Mouse (Mus musculus) embryonic facial prominence, embryonic 14.5 days (tissue): ENCODE data around the gene Cotl1. TPM values are rescaled to one million over a fixed set of nuclear protein-coding genes. Genes with fewer than 3 reads are reported as not detected.

ENCODE experiments used
- ATAC-seq: fragments of 200-750 bp; cut with Nextera tagmentation; 2 replicates; pipeline ENCODE4 v1.8.0; 2017; ENCODE audit warnings: low read depth, moderate number of reproducible peaks, moderate TSS enrichment
- DNase-seq: peaks from one replicate; pipeline ENCODE4 v3.0.0-alpha.2; 2015; ENCODE audit warnings: low spot score
- H3K27ac ChIP-seq: fragments of 300-500 bp; sonication (generic); replicated peaks from 2 replicates; pipeline ENCODE4 v1.5.1; 2014; ENCODE audit warnings: low read depth, mild to moderate bottlenecking, low read length, moderate library complexity
- H3K27me3 ChIP-seq: fragments of 300-500 bp; sonication (generic); replicated peaks from 2 replicates; pipeline ENCODE4 v1.6.1; 2014; ENCODE audit warnings: low read length; ENCODE audit not compliant: control insufficient read depth, insufficient read depth
- H3K36me3 ChIP-seq: fragments of 300-500 bp; sonication (generic); 2 replicates; pipeline ENCODE4 v1.6.1; 2014; ENCODE audit warnings: low read length, mixed read lengths; ENCODE audit not compliant: control insufficient read depth, insufficient read depth
- H3K4me1 ChIP-seq: fragments of 300-500 bp; sonication (generic); 2 replicates; pipeline ENCODE4 v1.6.1; 2014; ENCODE audit warnings: antibody characterized with exemption, low read length; ENCODE audit not compliant: control insufficient read depth, insufficient read depth
- H3K4me2 ChIP-seq: fragments of 300-500 bp; sonication (generic); 2 replicates; pipeline ENCODE4 v1.6.1; 2014; ENCODE audit warnings: low read depth, mild to moderate bottlenecking, low read length, moderate library complexity, mixed read lengths
- H3K4me3 ChIP-seq: fragments of 300-500 bp; sonication (generic); 2 replicates; pipeline ENCODE4 v1.5.1; 2014; ENCODE audit warnings: low read depth, mild to moderate bottlenecking, low read length
- H3K9ac ChIP-seq: fragments of 300-500 bp; sonication (generic); 2 replicates; pipeline ENCODE4 v1.6.1; 2014; ENCODE audit warnings: low read depth, mild to moderate bottlenecking, low read length, moderate library complexity, mixed read lengths
- H3K9me3 ChIP-seq: fragments of 300-500 bp; sonication (generic); 2 replicates; pipeline ENCODE4 v1.6.1; 2016; ENCODE audit warnings: low read length; ENCODE audit not compliant: control insufficient read depth
- WGBS: fragments of 180-500 bp; shearing (Covaris S2); extraction: QIAGEN DNeasy Blood & Tissue Kit; methylation state at CpG from one replicate; pipeline ENCODE4 v1.1.7; 2014; 5-methylcytosine and 5-hydroxymethylcytosine counted together
- polyA plus RNA-seq: library from polyadenylated mRNA; unstranded; fragments of >200 nt; fragmentation: Nextera tagmentation; extraction: Ambion mirVana; gene quantifications from 2 replicates; pipeline ENCODE4 v1.2.1, GENCODE M21; 2014

Cotl1 gene
- polyA plus RNA-seq, 1 experiment from 2014 or later = 255 TPM

DNA sequence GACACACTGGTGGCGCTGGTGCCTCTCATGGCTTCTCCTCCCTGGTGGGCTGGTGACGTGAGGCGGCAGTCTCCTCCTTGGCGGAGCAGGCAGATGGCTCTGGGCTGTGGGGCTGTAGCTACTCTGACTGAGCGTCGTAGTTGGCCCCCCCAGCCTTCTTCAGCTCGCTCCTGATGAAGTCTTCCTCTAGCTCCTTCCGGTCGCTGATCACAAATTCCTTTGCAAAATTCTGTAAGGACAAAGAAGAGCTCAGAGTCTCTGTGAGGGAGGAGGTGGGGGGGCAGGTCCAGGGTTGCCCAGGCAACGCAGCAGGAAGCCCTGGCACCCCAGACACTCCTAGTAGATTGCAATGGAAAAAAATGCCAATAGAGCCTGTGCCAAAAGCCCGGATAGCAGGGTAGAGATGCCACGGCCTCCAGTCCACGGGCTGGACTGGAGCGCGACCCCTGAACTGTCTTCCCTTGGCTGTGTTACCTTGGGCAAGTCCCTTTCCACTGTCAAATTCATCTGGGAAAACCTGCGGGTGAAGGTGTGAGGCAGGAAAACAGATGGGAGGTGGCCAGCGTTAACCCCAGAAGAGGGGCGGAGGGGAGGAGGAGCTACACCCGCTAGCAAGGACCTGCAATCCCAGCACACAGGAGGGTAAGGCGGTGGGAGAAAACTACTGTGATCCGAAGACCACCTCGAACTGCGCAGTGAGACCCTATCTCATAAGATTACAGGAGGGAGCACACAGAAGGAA, 30.0 kb downstream of the Cotl1 start:
- no peak for ATAC-seq
- no peaks in the 10 kb centered on the region for H3K9me3 ChIP-seq
- H3K36me3 ChIP-seq = peaks cover 14% of the 10 kb centered on the region; the same call in 1 of the 2 replicates
- peaks cover 17% of the 10 kb centered on the region for H3K4me1 ChIP-seq
- H3K27ac ChIP-seq = no peak overlapping the region
- H3K4me3 ChIP-seq = no peak overlapping the region
- H3K27me3 ChIP-seq = no peaks in the 10 kb centered on the region
- H3K4me2 ChIP-seq = no peak overlapping the region
- no peak overlapping the region for H3K9ac ChIP-seq
- DNase-seq = no peak
- 79% methylated on average over 19 of the region's 23 CpGs for WGBS

DNA sequence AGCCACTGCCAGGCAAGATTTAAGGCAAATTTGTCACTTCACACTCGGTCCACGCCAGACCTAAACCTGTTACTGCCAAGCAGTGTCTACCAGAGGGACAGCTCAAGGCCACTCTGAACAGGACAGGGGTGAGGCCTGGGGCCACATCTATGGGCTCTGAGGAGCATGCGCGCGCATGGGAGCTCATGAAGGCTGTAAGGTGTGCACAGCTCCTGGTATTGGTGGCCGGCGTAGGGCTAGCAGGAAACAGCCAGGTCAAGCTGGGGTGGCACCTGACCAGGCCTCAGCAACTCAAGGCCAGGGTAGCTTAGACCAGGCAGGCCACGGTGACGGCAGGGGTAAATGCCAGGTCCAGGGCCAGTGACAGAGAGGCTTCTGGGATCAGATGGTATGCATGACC, 30.7 kb downstream of the Cotl1 start:
- H3K9me3 ChIP-seq = no peaks in the 10 kb centered on the region
- H3K27me3 ChIP-seq = no peaks in the 10 kb centered on the region
- H3K9ac ChIP-seq = no peak overlapping the region
- no peak overlapping the region for H3K4me3 ChIP-seq
- peaks cover 17% of the 10 kb centered on the region for H3K4me1 ChIP-seq
- peaks cover 14% of the 10 kb centered on the region; the same call in 1 of the 2 replicates for H3K36me3 ChIP-seq
- no peak overlapping the region for H3K27ac ChIP-seq
- ATAC-seq (no peak), DNase-seq (no peak)
- 92% methylated on average over 9 of the region's 9 CpGs for WGBS
- H3K4me2 ChIP-seq = no peak overlapping the region

DNA sequence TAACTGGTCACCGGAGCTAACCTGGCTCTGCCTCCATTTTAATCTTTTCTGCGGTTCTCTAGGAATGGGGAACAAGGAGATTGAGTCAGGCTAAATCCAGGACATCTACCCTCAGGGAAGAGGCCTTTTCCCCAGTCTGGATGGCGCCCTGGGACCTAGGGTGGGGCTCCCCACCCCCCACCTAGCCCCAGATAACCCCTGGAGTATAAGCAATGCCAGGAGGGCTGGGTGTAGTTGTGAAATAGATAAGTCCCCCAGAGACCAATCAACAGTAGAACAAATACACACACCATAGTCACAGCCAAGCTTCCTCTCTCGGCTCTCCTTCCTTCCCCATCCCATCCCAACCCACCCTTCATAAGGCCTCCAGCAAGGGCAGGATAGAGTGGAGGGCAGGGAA, 32.7 kb downstream of the Cotl1 start:
- whole genome bisulfite sequencing = 85% methylated on average over 4 of the region's 4 CpGs
- no peak overlapping the region for H3K9ac ChIP-seq
- H3K9me3 ChIP-seq = no peaks in the 10 kb centered on the region
- ATAC-seq (0 out of 2 replicates have a peak, but pooled peaks have one; percentile 12), DNase-seq (no peak)
- no peak overlapping the region for H3K4me2 ChIP-seq
- no peak overlapping the region for H3K27ac ChIP-seq
- no peak overlapping the region for H3K4me3 ChIP-seq
- H3K36me3 ChIP-seq = peaks cover 14% of the 10 kb centered on the region; the same call in 1 of the 2 replicates
- no peaks in the 10 kb centered on the region for H3K27me3 ChIP-seq
- 0 out of 2 replicates have a peak, but pooled peaks cover 4% of the 10 kb centered on the region for H3K4me1 ChIP-seq

DNA sequence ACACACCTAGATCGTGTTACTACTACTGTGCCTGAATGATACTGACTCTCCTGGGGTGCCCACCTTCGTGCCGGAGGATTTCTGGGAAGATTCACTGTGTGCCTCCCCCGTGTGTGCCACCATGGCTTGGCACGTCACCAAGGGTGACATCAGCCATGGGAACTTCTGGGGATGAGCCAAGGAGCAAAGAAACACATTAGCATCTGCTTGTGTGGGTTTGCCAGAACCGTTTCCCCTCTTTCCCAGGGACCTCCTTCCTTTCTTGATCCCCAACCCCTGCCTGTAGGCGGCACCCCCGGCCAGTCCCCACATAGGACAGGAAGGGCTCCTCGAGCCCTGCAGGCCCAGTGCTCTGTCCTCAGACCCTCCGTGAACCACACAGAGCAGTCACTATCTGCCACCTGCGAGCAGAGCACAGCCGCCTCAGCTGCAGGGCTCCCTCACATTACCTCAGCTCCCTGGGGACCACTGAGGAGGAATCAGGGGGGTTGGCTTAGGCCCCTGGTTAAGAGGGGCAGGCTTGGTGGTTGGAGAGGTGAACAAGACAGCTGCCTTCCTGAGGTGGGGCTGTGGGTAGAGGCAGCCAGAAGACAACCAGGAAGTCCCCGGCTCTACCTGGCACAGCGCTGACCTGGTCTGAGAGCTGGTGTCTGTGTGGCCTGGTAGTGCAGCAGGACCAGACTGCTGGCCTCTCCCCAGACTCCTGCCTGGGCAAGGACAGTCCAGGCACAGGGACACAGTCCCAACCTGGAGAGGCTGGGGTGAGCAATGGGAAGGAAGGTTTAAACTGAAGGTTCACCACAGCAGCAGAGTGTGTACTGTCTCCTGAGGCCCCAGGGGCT, 33.7 kb downstream of the Cotl1 start:
- Histone ChIP-seq H3K4me1 (0 out of 2 replicates have a peak, but pooled peaks cover 4% of the 10 kb centered on the region), H3K36me3 (peaks cover 14% of the 10 kb centered on the region; the same call in 1 of the 2 replicates), H3K9me3 (no peaks in the 10 kb centered on the region), H3K4me3 (no peak overlapping the region), H3K27ac (0 out of 2 replicates have a peak overlapping the region, but pooled peaks have one; percentile 15), H3K4me2 (no peak overlapping the region), H3K9ac (no peak overlapping the region), H3K27me3 (no peaks in the 10 kb centered on the region)
- DNase-seq = no peak
- ATAC-seq = peak; percentile 56
- WGBS = 63% methylated on average over 14 of the region's 14 CpGs

- 67% methylated on average over 8 of the region's 8 CpGs for WGBS
Observed at GRCm38 (mm10) chr8:119805275-119805674, 35.1 kb downstream of the Cotl1 start.

GRCm38 (mm10) chr8:119802592-119802991, 37.8 kb downstream of the Cotl1 start:
- 75% methylated on average over 1 of the region's 1 CpGs for WGBS
- no peak overlapping the region for H3K4me3 ChIP-seq
- H3K4me1 ChIP-seq = peaks cover 14% of the 10 kb centered on the region; the same call in 1 of the 2 replicates
- no peaks in the 10 kb centered on the region for H3K9me3 ChIP-seq
- no peak overlapping the region for H3K4me2 ChIP-seq
- H3K27ac ChIP-seq = no peak overlapping the region
- no peak overlapping the region for H3K9ac ChIP-seq
- no peaks in the 10 kb centered on the region for H3K36me3 ChIP-seq
- H3K27me3 ChIP-seq = no peaks in the 10 kb centered on the region
- no peak for DNase-seq
- no peak for ATAC-seq

More at GRCm38 (mm10) chr8:119805275-119805674, 35.1 kb downstream of the Cotl1 start:
- Histone ChIP-seq H3K4me1 (0 out of 2 replicates have a peak, but pooled peaks cover 4% of the 10 kb centered on the region), H3K36me3 (peaks cover 14% of the 10 kb centered on the region; the same call in 1 of the 2 replicates), H3K27me3 (no peaks in the 10 kb centered on the region), H3K27ac (no peak overlapping the region), H3K4me2 (no peak overlapping the region), H3K9ac (no peak overlapping the region), H3K4me3 (no peak overlapping the region), H3K9me3 (no peaks in the 10 kb centered on the region)
- DNase-seq = no peak
- no peak for ATAC-seq

DNA sequence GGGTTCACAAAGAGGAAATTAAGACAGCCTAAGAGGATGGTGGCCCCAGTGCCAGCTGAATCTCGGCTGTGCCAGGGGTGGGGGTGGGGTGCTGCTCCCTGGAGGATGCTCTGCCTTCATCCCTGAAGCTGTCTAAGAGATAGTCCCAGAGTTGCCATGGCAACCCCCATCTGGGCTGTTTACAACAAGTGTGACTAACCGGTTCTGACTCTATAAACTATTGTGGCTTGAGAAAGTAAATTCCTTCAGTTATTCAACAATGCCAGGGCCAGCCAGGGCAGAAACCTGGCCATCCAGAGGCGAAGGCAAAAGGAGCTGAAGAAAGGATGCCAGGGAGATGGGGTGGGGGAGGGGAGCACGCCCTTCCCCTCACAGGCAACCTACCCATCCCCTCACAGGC, 39.2 kb downstream of the Cotl1 start:
- WGBS = 8% methylated on average over 3 of the region's 4 CpGs
- DNase-seq (peak; percentile 65), ATAC-seq (no peak)
- Histone ChIP-seq H3K9ac (no peak overlapping the region), H3K27me3 (no peaks in the 10 kb centered on the region), H3K9me3 (no peaks in the 10 kb centered on the region), H3K4me2 (no peak overlapping the region), H3K4me1 (peaks cover 9% of the 10 kb centered on the region; the same call in 1 of the 2 replicates), H3K27ac (no peak overlapping the region), H3K36me3 (no peaks in the 10 kb centered on the region), H3K4me3 (no peak overlapping the region)

DNA sequence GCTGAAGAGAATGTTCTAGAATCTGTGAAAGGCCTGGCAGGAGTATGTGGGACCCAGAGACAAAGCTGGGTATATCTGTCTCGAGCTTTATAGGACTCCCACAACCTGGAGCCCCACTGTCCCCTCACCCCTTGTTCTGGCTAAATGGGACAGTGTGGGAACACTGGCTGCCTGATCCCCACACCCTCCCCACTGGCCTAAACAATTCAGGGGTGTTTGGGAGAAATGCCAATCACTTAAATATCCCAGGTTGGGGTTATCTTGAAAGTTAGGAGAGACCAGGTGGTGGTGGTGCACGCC, 41.4 kb downstream of the Cotl1 start:
- H3K9ac ChIP-seq = no peak overlapping the region
- no peaks in the 10 kb centered on the region for H3K27me3 ChIP-seq
- no peaks in the 10 kb centered on the region for H3K36me3 ChIP-seq
- peak overlapping the region; percentile 68; the same call in 1 of the 2 replicates for H3K27ac ChIP-seq
- no peak for DNase-seq
- no peak overlapping the region for H3K4me3 ChIP-seq
- H3K4me2 ChIP-seq = no peak overlapping the region; the same call in 1 of the 2 replicates
- no peak for ATAC-seq
- peaks cover 9% of the 10 kb centered on the region; the same call in 1 of the 2 replicates for H3K4me1 ChIP-seq
- H3K9me3 ChIP-seq = no peaks in the 10 kb centered on the region
- 65% methylated on average over 2 of the region's 2 CpGs for WGBS
